Mouse (Mus musculus) heart, postnatal 25 days (tissue): ENCODE measurements around the gene Gm20865. TPM values are rescaled to one million over a fixed set of nuclear protein-coding genes. Genes with fewer than 3 reads are reported as not detected.
"Not testable (repeated sequence)": the region's sequence is repeated elsewhere in the genome, so short reads cannot be mapped to it uniquely, and the experiment has no call there.

Experiments
- DNase-seq: peaks from one replicate; pipeline ENCODE4 v3.0.0; 2022; ENCODE audit warnings: low spot score
- intact Hi-C: fragments of 180-260 bp; cut with DNase I; formaldehyde crosslinking; loops from one replicate; pipeline ENCODE4 v1.15.1; 2025
- total RNA-seq, 2 experiments: library from RNA; stranded (reverse); gene quantifications; 2 replicates each; pipeline ENCODE4 v1.2.3; 2021

Gm20865 gene
- not detected for total RNA-seq

DNA sequence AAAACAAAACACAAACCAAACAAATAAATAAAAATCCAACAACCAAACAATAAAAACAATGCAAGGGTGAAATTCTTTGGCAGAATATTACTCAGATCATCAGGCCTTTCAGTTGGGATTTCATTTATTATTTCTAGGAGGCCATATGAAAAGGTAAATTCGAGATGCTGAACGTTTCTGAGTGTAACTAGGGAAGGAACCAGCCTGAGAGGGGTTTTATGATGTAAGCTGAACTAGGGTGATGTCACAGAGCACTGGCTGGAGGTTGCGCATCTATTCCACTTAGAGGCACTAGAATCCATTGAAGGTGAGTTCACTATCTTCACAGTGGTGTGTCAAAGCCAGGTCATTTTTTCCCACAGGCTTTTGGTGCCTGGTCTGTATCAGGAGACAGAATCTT, at the start of gene Gm20865:
Gene Gm20865, plus strand, starts transcription at position 301 of the 400 bp plus-strand sequence.
- intact Hi-C loops, DNase-seq: not testable (repeated sequence)

Other genes starting within 250 kb of the Gm20865 start
- not detected for gene Gm29866, start 247.9 kb upstream of the Gm20865 start, total RNA-seq
- not detected for gene Gm20909, start 77.0 kb upstream of the Gm20865 start, total RNA-seq